Mouse (Mus musculus): ENCODE data around the gene 0610009B22Rik. TPM values are rescaled to one million over a fixed set of nuclear protein-coding genes. Genes with fewer than 3 reads are reported as not detected.

The 0610009B22Rik gene
- total RNA-seq, 2 experiments from 2014 or later = 14.7 to 33.5 TPM

- ATAC-seq (replicated peaks; ENCODE audit: poor library complexity, severe bottlenecking) = no peak
Measured at GRCm38 (mm10) chr11:51640748-51641147, 47.9 kb downstream of the 0610009B22Rik start.

GRCm38 (mm10) chr11:51638497-51638896 is 50.2 kb downstream of the 0610009B22Rik start:
- ATAC-seq (replicated peaks; ENCODE audit: poor library complexity, severe bottlenecking) = no peak

- peak; percentile 85 for ATAC-seq (replicated peaks; ENCODE audit: poor library complexity, severe bottlenecking)
Measured at GRCm38 (mm10) chr11:51637971-51638414, 50.7 kb downstream of the 0610009B22Rik start.

- ATAC-seq (replicated peaks; ENCODE audit: poor library complexity, severe bottlenecking) = peak; percentile 43
Measured at GRCm38 (mm10) chr11:51636323-51636684, 52.4 kb downstream of the 0610009B22Rik start.

- ATAC-seq (replicated peaks; ENCODE audit: poor library complexity, severe bottlenecking) = peak; percentile 36
Measured at GRCm38 (mm10) chr11:51635525-51636322, 53.0 kb downstream of the 0610009B22Rik start, which contains the start of gene Rmnd5b. Rmnd5b (minus strand) TSS chr11:51635896.

Other genes with a start within 250 kb of the 0610009B22Rik start
- gene Phykpl, start 104.1 kb downstream of the 0610009B22Rik start, total RNA-seq (2014; fragmentation: Nextera tagmentation) = 25.1 and 25.2 TPM in 2 replicates
- gene Phykpl, start 104.1 kb downstream of the 0610009B22Rik start, total RNA-seq (2017) = 11.0 and 13.4 TPM in 2 replicates
- 512 and 539 TPM in 2 replicates for gene Hnrnpab, start 82.0 kb downstream of the 0610009B22Rik start, total RNA-seq (2014; fragmentation: Nextera tagmentation)
- gene Hnrnpab, start 82.0 kb downstream of the 0610009B22Rik start, total RNA-seq (2017) = 838 and 956 TPM in 2 replicates
- gene Nhp2, start 69.1 kb downstream of the 0610009B22Rik start, total RNA-seq (2014; fragmentation: Nextera tagmentation) = 194 and 203 TPM in 2 replicates
- 141 and 169 TPM in 2 replicates for gene Nhp2, start 69.1 kb downstream of the 0610009B22Rik start, total RNA-seq (2017)
- gene Rmnd5b, start 53.0 kb downstream of the 0610009B22Rik start, total RNA-seq (2014; fragmentation: Nextera tagmentation) = 17.9 and 19.2 TPM in 2 replicates
- gene Rmnd5b, start 53.0 kb downstream of the 0610009B22Rik start, total RNA-seq (2017) = 12.8 and 14.1 TPM in 2 replicates
- gene N4bp3, start 38.0 kb downstream of the 0610009B22Rik start, total RNA-seq (2014; fragmentation: Nextera tagmentation) = 1.4 TPM in 1 of 2 replicates, not detected in the other
- gene N4bp3, start 38.0 kb downstream of the 0610009B22Rik start, total RNA-seq (2017) = 1.5 and 2.6 TPM in 2 replicates
- gene D930048N14Rik, start 37.9 kb downstream of the 0610009B22Rik start, total RNA-seq (2014; fragmentation: Nextera tagmentation) = 0.81 TPM in 1 of 2 replicates, not detected in the other
- 0.15 TPM in 1 of 2 replicates, not detected in the other for gene D930048N14Rik, start 37.9 kb downstream of the 0610009B22Rik start, total RNA-seq (2017)
- gene Sec24a, start 74.8 kb upstream of the 0610009B22Rik start, total RNA-seq (2014; fragmentation: Nextera tagmentation) = 19.9 and 25.1 TPM in 2 replicates
- 7.0 and 7.7 TPM in 2 replicates for gene Sec24a, start 74.8 kb upstream of the 0610009B22Rik start, total RNA-seq (2017)
- 61.3 and 80.3 TPM in 2 replicates for gene Sar1b, start 74.8 kb upstream of the 0610009B22Rik start, total RNA-seq (2014; fragmentation: Nextera tagmentation)
- 73.4 and 74.5 TPM in 2 replicates for gene Sar1b, start 74.8 kb upstream of the 0610009B22Rik start, total RNA-seq (2017)
- 6.3 and 9.3 TPM in 2 replicates for gene Jade2, start 168.8 kb upstream of the 0610009B22Rik start, total RNA-seq (2014; fragmentation: Nextera tagmentation)
- 6.6 and 8.5 TPM in 2 replicates for gene Jade2, start 168.8 kb upstream of the 0610009B22Rik start, total RNA-seq (2017)